ENCODE assay signal across 8 mouse cellular contexts in the genomic region with DNA sequence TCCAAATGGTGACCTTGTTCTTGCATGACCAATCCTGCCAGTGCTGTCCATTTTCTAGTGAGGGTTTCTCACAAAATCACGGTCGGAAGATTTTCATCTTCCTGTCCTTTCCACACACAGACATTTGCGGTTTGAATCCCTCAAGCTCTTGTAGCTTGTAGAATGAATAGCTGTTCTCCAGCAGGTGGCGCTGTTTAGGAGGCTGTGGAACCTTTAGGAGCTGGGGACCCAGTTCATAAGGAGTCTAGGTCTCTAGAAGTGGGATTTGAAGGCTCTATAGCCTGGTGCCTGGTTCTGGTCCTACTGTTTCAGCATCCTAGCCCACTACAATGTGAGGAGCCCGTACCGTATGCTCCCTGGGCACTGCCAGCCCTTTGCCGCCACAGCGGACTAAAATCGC.
DNase-seq lines count a peak whose midpoint lies in the region; ATAC-seq and TF ChIP-seq lines count a peak whose summit lies in the region.
"Had no signal": no experiment of that assay in that cellular context is flagged by ENCODE, and none has a peak within 500 bp of the region (broad histone marks: within the 10 kb centered on the region; RNA-seq: fewer than 3 reads in every experiment).

No protein-coding gene starts in this region.

- no peak overlapping the region for H3K4me3 ChIP-seq in left cerebral cortex, adult 2 months
- H3K4me3 ChIP-seq in hindbrain, embryonic 13.5 days = no peak overlapping the region
- no peak overlapping the region for H3K4me3 ChIP-seq in liver, embryonic 11.5 days (ENCODE audit: low read depth, low read length)
- H3K4me3 ChIP-seq: hindbrain, embryonic 15.5 days had no signal

- intact Hi-C loops in left cerebral cortex, adult 2 months (cut with DNase I) = loop anchor here (10.0 kb wide), 1 partner anchor 269 kb away; no protein-coding TSS in a partner anchor

- 61% methylated on average over 9 of the region's 9 CpGs for WGBS in hindbrain, embryonic 13.5 days
- 51% methylated on average over 9 of the region's 9 CpGs for WGBS in liver, embryonic 11.5 days

- H3K9me3 ChIP-seq in hindbrain, embryonic 13.5 days = no peaks in the 10 kb centered on the region
- H3K9me3 ChIP-seq in liver, embryonic 11.5 days (ENCODE audit: control insufficient read depth, low read length) = no peaks in the 10 kb centered on the region
- H3K9me3 ChIP-seq: hindbrain, embryonic 15.5 days had no signal

- 0 out of 2 replicates have a peak, but pooled peaks cover 3% of the 10 kb centered on the region for H3K27me3 ChIP-seq in hindbrain, embryonic 13.5 days
- H3K27me3 ChIP-seq in liver, embryonic 11.5 days (replicated peaks; ENCODE audit: control insufficient read depth, insufficient read depth, low read length) = peaks cover 5% of the 10 kb centered on the region; the same call in 1 of the 2 replicates
- H3K27me3 ChIP-seq: hindbrain, embryonic 15.5 days had no signal

- H3K4me1 ChIP-seq in hindbrain, embryonic 13.5 days (replicated peaks) = peaks cover 14% of the 10 kb centered on the region
- H3K4me1 ChIP-seq in liver, embryonic 11.5 days (replicated peaks; ENCODE audit: control insufficient read depth, insufficient read depth, low read length) = no peaks in the 10 kb centered on the region

- no peak overlapping the region for H3K9ac ChIP-seq in hindbrain, embryonic 13.5 days
- no peak overlapping the region for H3K9ac ChIP-seq in liver, embryonic 11.5 days (ENCODE audit: low read depth, low read length)
- H3K9ac ChIP-seq: hindbrain, embryonic 15.5 days had no signal

- ATAC-seq in hindbrain, embryonic 13.5 days (ENCODE audit: low FRiP score) = 0 out of 2 replicates have a peak, but pooled peaks have one; percentile 15
- ATAC-seq in liver, embryonic 11.5 days (replicated peaks; ENCODE audit: low FRiP score) = no peak

- no peaks in the 10 kb centered on the region for H3K36me3 ChIP-seq in hindbrain, embryonic 13.5 days
- H3K36me3 ChIP-seq in liver, embryonic 11.5 days (ENCODE audit: control insufficient read depth, insufficient read depth, low read length) = no peaks in the 10 kb centered on the region
- H3K36me3 ChIP-seq: hindbrain, embryonic 15.5 days had no signal

- H3K4me2 ChIP-seq in hindbrain, embryonic 13.5 days = no peak overlapping the region
- no peak overlapping the region for H3K4me2 ChIP-seq in liver, embryonic 11.5 days
- H3K4me2 ChIP-seq: hindbrain, embryonic 15.5 days had no signal

- peak; percentile 73 for TF ChIP-seq CTCF in left cerebral cortex, adult 2 months (IDR thresholded peaks at IDR 0.05)

- DNase-seq in left cerebral cortex, adult 2 months (ENCODE audit: extremely low spot score in 1 of 2, low spot score in 2 of 2) = peak; percentile 36 to 54
- DNase-seq in left cerebral cortex, adult 8-10 months (ENCODE audit: low spot score in 2 of 2) = no peak
- DNase-seq in NIH3T3 (ENCODE audit: low read depth) = peak; percentile 92
- DNase-seq in c-Kit-positive CD71-positive TER-119-positive erythroid progenitor cells, embryonic 14.5 days (ENCODE audit: low spot score) = peak; percentile 53
- DNase-seq in liver, embryonic 11.5 days (ENCODE audit: low spot score) = peak; percentile 37
- peak; percentile 8 to 21 for DNase-seq in spleen, postnatal 36 days (ENCODE audit: low spot score in 2 of 2)

- H3K27ac ChIP-seq in left cerebral cortex, adult 2 months = no peak overlapping the region
- H3K27ac ChIP-seq in hindbrain, embryonic 13.5 days = no peak overlapping the region
- no peak overlapping the region for H3K27ac ChIP-seq in liver, embryonic 11.5 days (ENCODE audit: low read depth, low read length)
- H3K27ac ChIP-seq: hindbrain, embryonic 15.5 days had no signal

Comparison
In these comparisons a context has a peak if more than half of its experiments do, and no peak if none do; other contexts are left out.
1. DNase-seq: peak in left cerebral cortex, adult 2 months (2 of 2), NIH3T3 (single experiment), c-Kit-positive CD71-positive TER-119-positive erythroid progenitor cells, embryonic 14.5 days (single experiment), liver, embryonic 11.5 days (single experiment) and spleen, postnatal 36 days (2 of 2); none in left cerebral cortex, adult 8-10 months (0 of 2).